In genomic region chr16:21286099-21286498, GRCm38 (mm10) we compare ENCODE assay signal across 11 mouse cellular contexts.
DNase-seq lines count a peak whose midpoint lies in the region; ATAC-seq and TF ChIP-seq lines count a peak whose summit lies in the region.
"Had no signal": no experiment of that assay in that cellular context is flagged by ENCODE, and none has a peak within 500 bp of the region (broad histone marks: within the 10 kb centered on the region; RNA-seq: fewer than 3 reads in every experiment).

No protein-coding gene starts in this region.

- H3K4me3 ChIP-seq in kidney, adult 2 months (ENCODE audit: insufficient read depth, low read depth, low read length), result no peak overlapping the region
- H3K4me3 ChIP-seq: hindbrain, embryonic 12.5 days had no signal

- H3K4me1 ChIP-seq in kidney, adult 2 months (ENCODE audit: control insufficient read depth, insufficient read depth, low read length), result no peaks in the 10 kb centered on the region

- DNase-seq in kidney, adult 2 months, result peak; percentile 31
- DNase-seq in kidney, adult 11 months, result no peak
- DNase-seq in 416B (ENCODE audit: low read depth) (peak; percentile 53), liver (no peak)
- DNase-seq in lung, postnatal 10 days, result peak; percentile 68
- no peak for DNase-seq in retina, embryonic 14.5 days (ENCODE audit: low spot score)
- DNase-seq in adrenal gland, adult 8-10 months, result no peak
- DNase-seq: cerebellum, adult 9-10 months; thymus, adult 18-20 months had no signal

- no peaks in the 10 kb centered on the region for H3K27me3 ChIP-seq in kidney, adult 2 months (replicated peaks; ENCODE audit: control insufficient read depth, insufficient read depth, low read length)

- TF ChIP-seq CTCF in kidney, adult 2 months (conservative IDR thresholded peaks at IDR 0.05; ENCODE audit: insufficient read depth, insufficient read length, low read depth, low read length), result no peak

- peak; percentile 51 for ATAC-seq in common myeloid progenitor, adult 5-6 weeks (replicated peaks; ENCODE audit: low read depth, poor library complexity, severe bottlenecking)

- 32% methylated on average over 4 of the region's 4 CpGs for WGBS in kidney, adult 2 months

- H3K27ac ChIP-seq in kidney, adult 2 months (ENCODE audit: insufficient read depth, low read depth, low read length), result no peak overlapping the region
- H3K27ac ChIP-seq: hindbrain, embryonic 12.5 days had no signal

- H3K36me3 ChIP-seq in kidney, adult 2 months (ENCODE audit: control insufficient read depth, insufficient read depth, low read length), result no peaks in the 10 kb centered on the region
- H3K36me3 ChIP-seq: hindbrain, embryonic 12.5 days had no signal

- TF ChIP-seq POLR2A in kidney, adult 2 months (IDR thresholded peaks at IDR 0.05; ENCODE audit: low read depth, low read length), result no peak

Comparison
In these comparisons a context has a peak if more than half of its experiments do, and no peak if none do; other contexts are left out.
1. DNase-seq: peak in kidney, adult 2 months (single experiment), 416B (single experiment) and lung, postnatal 10 days (single experiment); none in kidney, adult 11 months (single experiment), liver (single experiment), retina, embryonic 14.5 days (single experiment) and adrenal gland, adult 8-10 months (single experiment).